Mouse (Mus musculus) liver, embryonic 12.5 days (tissue): Measurements from ENCODE around the gene Igf1. TPM values are rescaled to one million over a fixed set of nuclear protein-coding genes. Genes with fewer than 3 reads are reported as not detected.

ENCODE experiments used
- ATAC-seq: fragments of 200-750 bp; cut with Nextera tagmentation; 2 replicates; pipeline ENCODE4 v1.8.0; 2017; ENCODE audit warnings: moderate number of reproducible peaks, mild to moderate bottlenecking, moderate library complexity
- H3K27ac ChIP-seq: fragments of 300-500 bp; sonication (generic); 2 replicates; pipeline ENCODE4 v1.5.1; 2016; ENCODE audit warnings: mild to moderate bottlenecking
- H3K27me3 ChIP-seq: fragments of 300-500 bp; sonication (generic); replicated peaks from 2 replicates; pipeline ENCODE4 v1.6.1; 2016; ENCODE audit warnings: mild to moderate bottlenecking, moderate library complexity
- H3K36me3 ChIP-seq: fragments of 300-500 bp; sonication (generic); 2 replicates; pipeline ENCODE4 v1.6.1; 2016; ENCODE audit warnings: mild to moderate bottlenecking, moderate library complexity
- H3K4me1 ChIP-seq: fragments of 300-500 bp; sonication (generic); 2 replicates; pipeline ENCODE4 v1.6.1; 2016
- H3K4me2 ChIP-seq: fragments of 300-500 bp; sonication (generic); 2 replicates; pipeline ENCODE4 v1.6.1; 2016; ENCODE audit warnings: mild to moderate bottlenecking, moderate library complexity
- H3K4me3 ChIP-seq: fragments of 300-500 bp; sonication (generic); 2 replicates; pipeline ENCODE4 v1.5.1; 2016; ENCODE audit warnings: mild to moderate bottlenecking, moderate library complexity
- H3K9ac ChIP-seq: fragments of 300-500 bp; sonication (generic); 2 replicates; pipeline ENCODE4 v1.6.1; 2016; ENCODE audit warnings: mild to moderate bottlenecking, moderate library complexity
- H3K9me3 ChIP-seq: fragments of 300-500 bp; sonication (generic); replicated peaks from 2 replicates; pipeline ENCODE4 v1.6.1; 2016; ENCODE audit warnings: mild to moderate bottlenecking, moderate library complexity
- WGBS: fragments of 180-500 bp; shearing (Covaris S2); methylation state at CpG from one replicate; pipeline ENCODE4 v1.1.7; 2016; ENCODE audit not compliant: insufficient replicate concordance; 5-methylcytosine and 5-hydroxymethylcytosine counted together
- polyA plus RNA-seq: library from polyadenylated mRNA; unstranded; fragments of >200 nt; fragmentation: Nextera tagmentation; extraction: Ambion mirVana; gene quantifications from 2 replicates; pipeline ENCODE4 v1.2.1, GENCODE M21; 2016

Igf1 gene
- polyA plus RNA-seq, 1 experiment from 2014 or later = 11.5 TPM

GRCm38 (mm10) chr10:87906121-87906520 lies 48.1 kb downstream of the Igf1 start:
- no peak overlapping the region for H3K4me3 ChIP-seq
- ATAC-seq = no peak
- H3K4me2 ChIP-seq = no peak overlapping the region
- H3K27ac ChIP-seq = no peak overlapping the region
- H3K4me1 ChIP-seq = no peaks in the 10 kb centered on the region
- no peak overlapping the region for H3K9ac ChIP-seq
- H3K27me3 ChIP-seq = no peaks in the 10 kb centered on the region
- H3K9me3 ChIP-seq = no peaks in the 10 kb centered on the region
- no peaks in the 10 kb centered on the region for H3K36me3 ChIP-seq
- WGBS = 77% methylated on average over 3 of the region's 3 CpGs

- H3K4me3 ChIP-seq = no peak overlapping the region
- WGBS = 70% methylated on average over 2 of the region's 2 CpGs
- no peak overlapping the region for H3K4me2 ChIP-seq
- no peaks in the 10 kb centered on the region for H3K27me3 ChIP-seq
- no peak overlapping the region for H3K27ac ChIP-seq
- H3K9ac ChIP-seq = no peak overlapping the region
- no peaks in the 10 kb centered on the region for H3K9me3 ChIP-seq
- no peaks in the 10 kb centered on the region for H3K36me3 ChIP-seq
- no peaks in the 10 kb centered on the region for H3K4me1 ChIP-seq
- ATAC-seq = no peak
Observed at GRCm38 (mm10) chr10:87906757-87907307, 48.8 kb downstream of the Igf1 start.

GRCm38 (mm10) chr10:87913852-87914251 lies 55.8 kb downstream of the Igf1 start:
- Histone ChIP-seq H3K4me2 (no peak overlapping the region), H3K4me1 (no peaks in the 10 kb centered on the region), H3K9ac (no peak overlapping the region), H3K36me3 (no peaks in the 10 kb centered on the region), H3K4me3 (no peak overlapping the region), H3K9me3 (no peaks in the 10 kb centered on the region), H3K27me3 (no peaks in the 10 kb centered on the region), H3K27ac (no peak overlapping the region)
- no peak for ATAC-seq
- 68% methylated on average over 3 of the region's 3 CpGs for WGBS

- Histone ChIP-seq H3K27me3 (no peaks in the 10 kb centered on the region), H3K4me1 (no peaks in the 10 kb centered on the region), H3K4me3 (no peak overlapping the region), H3K36me3 (no peaks in the 10 kb centered on the region), H3K9ac (no peak overlapping the region), H3K4me2 (no peak overlapping the region), H3K27ac (no peak overlapping the region), H3K9me3 (no peaks in the 10 kb centered on the region)
- no peak for ATAC-seq
- WGBS = 34% methylated on average over 10 of the region's 10 CpGs
Observed at GRCm38 (mm10) chr10:87914932-87915331, 56.9 kb downstream of the Igf1 start.

- no peaks in the 10 kb centered on the region for H3K9me3 ChIP-seq
- H3K4me2 ChIP-seq = no peak overlapping the region
- no peak for ATAC-seq
- WGBS = 68% methylated on average over 3 of the region's 3 CpGs
- no peaks in the 10 kb centered on the region for H3K27me3 ChIP-seq
- H3K4me1 ChIP-seq = no peaks in the 10 kb centered on the region
- H3K27ac ChIP-seq = no peak overlapping the region
- no peak overlapping the region for H3K9ac ChIP-seq
- no peak overlapping the region for H3K4me3 ChIP-seq
- H3K36me3 ChIP-seq = no peaks in the 10 kb centered on the region
Observed at GRCm38 (mm10) chr10:87915782-87916181, 57.7 kb downstream of the Igf1 start.

GRCm38 (mm10) chr10:87922263-87922662 lies 64.2 kb downstream of the Igf1 start:
- Histone ChIP-seq H3K4me1 (no peaks in the 10 kb centered on the region), H3K9me3 (no peaks in the 10 kb centered on the region), H3K4me2 (no peak overlapping the region), H3K4me3 (no peak overlapping the region), H3K27ac (no peak overlapping the region), H3K9ac (no peak overlapping the region), H3K36me3 (no peaks in the 10 kb centered on the region), H3K27me3 (no peaks in the 10 kb centered on the region)
- 76% methylated on average over 3 of the region's 3 CpGs for WGBS
- ATAC-seq = no peak

- no peak for ATAC-seq
- Histone ChIP-seq H3K9me3 (no peaks in the 10 kb centered on the region), H3K4me2 (no peak overlapping the region), H3K9ac (no peak overlapping the region), H3K36me3 (no peaks in the 10 kb centered on the region), H3K27me3 (no peaks in the 10 kb centered on the region), H3K4me1 (no peaks in the 10 kb centered on the region), H3K27ac (no peak overlapping the region), H3K4me3 (no peak overlapping the region)
- WGBS = 67% methylated on average over 8 of the region's 8 CpGs
Observed at GRCm38 (mm10) chr10:87926564-87926963, 68.5 kb downstream of the Igf1 start.

GRCm38 (mm10) chr10:87927131-87927609 lies 69.1 kb downstream of the Igf1 start:
- no peaks in the 10 kb centered on the region for H3K36me3 ChIP-seq
- H3K4me1 ChIP-seq = no peaks in the 10 kb centered on the region
- no peak overlapping the region for H3K9ac ChIP-seq
- WGBS = 67% methylated on average over 6 of the region's 6 CpGs
- H3K4me3 ChIP-seq = no peak overlapping the region
- ATAC-seq = no peak
- H3K4me2 ChIP-seq = no peak overlapping the region
- no peak overlapping the region for H3K27ac ChIP-seq
- H3K27me3 ChIP-seq = no peaks in the 10 kb centered on the region
- no peaks in the 10 kb centered on the region for H3K9me3 ChIP-seq

- WGBS = 75% methylated on average over 4 of the region's 4 CpGs
- no peak for ATAC-seq
Observed at GRCm38 (mm10) chr10:87948192-87948591, 90.1 kb downstream of the Igf1 start.

GRCm38 (mm10) chr10:87971536-87971935 lies 113.5 kb downstream of the Igf1 start:
- WGBS = 57% methylated on average over 6 of the region's 6 CpGs
- no peak overlapping the region for H3K27ac ChIP-seq
- no peak for ATAC-seq

More at GRCm38 (mm10) chr10:87948192-87948591, 90.1 kb downstream of the Igf1 start:
- Histone ChIP-seq H3K27me3 (no peaks in the 10 kb centered on the region), H3K4me3 (no peak overlapping the region), H3K36me3 (no peaks in the 10 kb centered on the region), H3K4me1 (no peaks in the 10 kb centered on the region), H3K4me2 (no peak overlapping the region), H3K9me3 (peaks cover 5% of the 10 kb centered on the region; the same call in 1 of the 2 replicates), H3K9ac (no peak overlapping the region), H3K27ac (no peak overlapping the region)

GRCm38 (mm10) chr10:87973911-87974631 lies 116.0 kb downstream of the Igf1 start:
- Histone ChIP-seq H3K4me2 (no peak overlapping the region), H3K9me3 (no peaks in the 10 kb centered on the region), H3K4me3 (no peak overlapping the region), H3K4me1 (no peaks in the 10 kb centered on the region), H3K9ac (no peak overlapping the region), H3K27me3 (no peaks in the 10 kb centered on the region), H3K27ac (no peak overlapping the region), H3K36me3 (no peaks in the 10 kb centered on the region)
- ATAC-seq = no peak
- 56% methylated on average over 4 of the region's 4 CpGs for WGBS

More at GRCm38 (mm10) chr10:87971536-87971935, 113.5 kb downstream of the Igf1 start:
- H3K4me2 ChIP-seq = no peak overlapping the region
- no peak overlapping the region for H3K4me3 ChIP-seq
- H3K27me3 ChIP-seq = no peaks in the 10 kb centered on the region
- no peaks in the 10 kb centered on the region for H3K36me3 ChIP-seq
- no peaks in the 10 kb centered on the region for H3K4me1 ChIP-seq
- H3K9ac ChIP-seq = no peak overlapping the region
- H3K9me3 ChIP-seq = no peaks in the 10 kb centered on the region

GRCm38 (mm10) chr10:87985375-87985774 lies 127.3 kb downstream of the Igf1 start:
- no peaks in the 10 kb centered on the region for H3K4me1 ChIP-seq
- H3K27me3 ChIP-seq = no peaks in the 10 kb centered on the region
- no peaks in the 10 kb centered on the region for H3K9me3 ChIP-seq
- no peak overlapping the region for H3K4me3 ChIP-seq
- H3K27ac ChIP-seq = no peak overlapping the region
- ATAC-seq = no peak
- no peaks in the 10 kb centered on the region for H3K36me3 ChIP-seq
- H3K4me2 ChIP-seq = no peak overlapping the region
- 66% methylated on average over 5 of the region's 5 CpGs for WGBS
- no peak overlapping the region for H3K9ac ChIP-seq
